Mouse (Mus musculus): ENCODE data around the gene Yars.

- TF ChIP-seq CTCF (IDR thresholded peaks at IDR 0.05; ENCODE audit: low read depth), result no peak
- TF ChIP-seq EP300 (IDR thresholded peaks at IDR 0.05; ENCODE audit: low read depth), result no peak
Measured at GRCm38 (mm10) chr4:129227170-129227984, 37.8 kb downstream of the Yars start.

Measured in liver, embryonic 14.5 days (tissue).